Mouse (Mus musculus) E14TG2a.4 (cell line): ENCODE measurements around the gene Mylk.

Experiments
- H3K27me3 ChIP-seq: 2 replicates; pipeline ENCODE4 v1.6.1; 2014; ENCODE audit warnings: low read length, control low read depth; ENCODE audit not compliant: insufficient read depth
- H3K36me3 ChIP-seq: 2 replicates; pipeline ENCODE4 v1.6.1; 2014; ENCODE audit warnings: low read length, control low read depth; ENCODE audit not compliant: insufficient read depth
- H3K4me1 ChIP-seq: replicated peaks from 2 replicates; pipeline ENCODE4 v1.6.1; 2014; ENCODE audit warnings: low read depth, low read length, control low read depth
- H3K4me3 ChIP-seq: replicated peaks from 2 replicates; pipeline ENCODE4 v1.5.1; 2014; ENCODE audit warnings: mild to moderate bottlenecking, low read length
- H3K9me3 ChIP-seq: 2 replicates; pipeline ENCODE4 v1.6.1; 2014; ENCODE audit warnings: low read length, control low read depth
- CTCF ChIP-seq: conservative IDR thresholded peaks from 2 replicates; pipeline ENCODE4 v1.5.1; 2014; ENCODE audit warnings: low read length
- NANOG ChIP-seq: IDR thresholded peaks from 2 replicates; pipeline ENCODE4 v1.6.1; 2014; ENCODE audit warnings: borderline replicate concordance, low read length, mixed read lengths
- POU5F1 ChIP-seq: IDR thresholded peaks from 2 replicates; pipeline ENCODE4 v1.6.1; 2014; ENCODE audit warnings: low read length, borderline replicate concordance

Mylk gene

DNA sequence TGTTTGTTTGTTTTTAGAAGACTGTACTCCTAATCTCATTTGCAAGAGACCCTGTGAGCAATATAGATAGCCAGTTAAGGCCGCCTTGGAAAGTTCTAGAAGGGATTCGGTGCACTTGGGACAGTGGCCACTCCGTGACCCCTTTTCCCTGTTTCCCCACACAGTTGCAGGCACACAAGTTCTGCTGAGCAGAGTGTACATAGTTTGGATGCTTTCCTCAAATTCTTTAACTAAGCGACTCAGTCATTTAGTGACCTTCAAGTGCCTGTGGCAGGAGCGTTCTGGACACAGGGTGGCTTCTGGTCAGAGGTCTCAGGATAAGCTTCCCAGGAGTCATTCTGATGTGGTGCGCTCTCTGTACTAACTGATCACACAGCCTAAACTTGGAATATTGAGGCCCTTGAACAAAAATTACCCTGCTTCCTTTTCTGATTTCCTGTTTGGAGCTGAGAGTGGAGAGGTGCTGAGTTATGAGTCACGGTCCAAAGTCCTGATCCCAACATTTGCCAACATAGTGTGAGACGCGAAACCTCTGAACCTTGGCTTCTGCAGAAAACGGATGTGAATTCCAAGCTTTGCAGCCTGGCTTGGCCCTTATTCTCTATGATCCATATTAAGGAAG is 116.8 kb downstream of the Mylk start:
- no peaks in the 10 kb centered on the region for H3K9me3 ChIP-seq
- H3K4me1 ChIP-seq: no peaks in the 10 kb centered on the region
- peaks cover 2% of the 10 kb centered on the region; the same call in 1 of the 2 replicates for H3K27me3 ChIP-seq
- no peaks in the 10 kb centered on the region for H3K36me3 ChIP-seq
- TF ChIP-seq NANOG (no peak), POU5F1 (no peak), CTCF (no peak)
- H3K4me3 ChIP-seq: no peak overlapping the region

DNA sequence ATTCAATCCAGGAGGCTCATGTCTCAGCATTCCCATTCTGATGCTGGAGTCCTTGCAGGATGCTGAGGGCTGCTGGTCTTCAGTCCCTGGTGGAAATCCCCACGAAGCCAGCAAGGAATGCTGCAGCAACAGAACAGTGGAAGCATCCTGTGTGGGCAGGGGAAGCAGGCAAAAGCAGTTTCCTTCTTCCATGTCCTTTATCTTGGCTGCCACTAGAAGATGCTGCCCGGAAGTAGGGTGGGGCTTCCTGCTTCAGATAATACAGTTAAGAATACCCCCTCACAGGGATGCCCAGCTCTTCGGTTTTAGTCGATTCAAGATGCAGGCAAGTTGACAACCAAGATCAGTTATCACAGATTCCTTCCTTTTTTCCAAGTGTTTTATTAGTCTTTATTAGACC is 120.4 kb downstream of the Mylk start:
- Histone ChIP-seq H3K4me3 (no peak overlapping the region), H3K4me1 (no peaks in the 10 kb centered on the region), H3K36me3 (no peaks in the 10 kb centered on the region), H3K27me3 (peaks cover 2% of the 10 kb centered on the region; the same call in 1 of the 2 replicates), H3K9me3 (no peaks in the 10 kb centered on the region)
- no peak for TF ChIP-seq NANOG
- TF ChIP-seq POU5F1: no peak
- no peak for TF ChIP-seq CTCF

DNA sequence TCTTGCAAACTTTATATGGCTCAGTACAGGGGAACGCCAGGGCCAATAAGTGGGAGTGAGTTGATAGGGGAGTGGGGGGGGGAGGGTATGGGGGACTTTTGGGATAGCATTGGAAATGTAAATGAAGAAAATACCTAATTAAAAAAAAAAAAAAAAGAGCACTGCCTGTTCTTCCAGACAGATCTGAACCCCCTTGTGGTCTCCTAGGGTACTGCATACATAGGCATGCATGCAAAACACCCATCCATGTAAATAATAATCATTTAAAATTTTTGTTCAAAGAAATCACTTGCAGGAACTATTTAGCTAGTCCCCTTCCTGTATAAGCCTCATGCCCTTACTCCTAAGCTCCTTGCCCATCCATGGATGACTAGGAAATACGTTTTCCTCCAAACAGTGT is 122.2 kb downstream of the Mylk start:
- no peak overlapping the region for H3K4me3 ChIP-seq
- H3K9me3 ChIP-seq: no peaks in the 10 kb centered on the region
- no peaks in the 10 kb centered on the region for H3K36me3 ChIP-seq
- TF ChIP-seq NANOG (no peak), CTCF (peak; percentile 68), POU5F1 (no peak)
- no peaks in the 10 kb centered on the region for H3K4me1 ChIP-seq
- peaks cover 2% of the 10 kb centered on the region; the same call in 1 of the 2 replicates for H3K27me3 ChIP-seq

DNA sequence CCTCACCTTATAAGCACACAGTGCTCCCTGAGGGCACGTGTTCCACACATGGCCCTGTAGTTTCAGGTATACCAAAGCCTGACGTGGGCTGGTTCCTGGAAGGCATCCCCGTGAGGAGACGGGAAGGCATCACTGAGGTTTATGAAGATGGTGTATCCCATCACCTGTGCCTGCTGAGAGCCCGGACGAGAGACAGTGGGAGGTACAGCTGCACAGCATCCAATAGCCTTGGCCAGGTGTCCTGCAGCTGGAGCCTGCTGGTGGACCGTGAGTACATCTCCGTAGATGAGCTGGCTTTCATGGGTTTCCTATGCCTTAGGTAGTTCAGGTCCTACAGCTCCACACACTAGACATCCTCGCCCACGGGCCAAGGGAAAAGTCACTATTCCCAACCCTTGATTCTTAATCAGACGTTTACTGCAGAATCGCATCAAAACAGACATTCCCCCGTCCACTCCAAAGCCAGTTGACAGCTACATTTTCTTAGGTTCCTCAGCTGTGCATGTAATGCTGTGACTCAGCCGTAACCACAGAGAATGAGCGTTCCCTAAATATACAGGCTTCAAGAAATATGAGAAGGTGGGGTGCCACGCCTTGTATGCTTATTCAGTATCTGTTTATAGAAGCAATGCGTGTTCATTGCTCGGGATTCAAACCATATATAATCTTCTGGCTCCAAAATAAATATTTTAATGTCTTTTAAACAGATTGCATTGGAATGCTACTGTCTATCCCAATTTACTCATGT is 135.2 kb downstream of the Mylk start:
- no peak overlapping the region for H3K4me3 ChIP-seq
- H3K9me3 ChIP-seq: no peaks in the 10 kb centered on the region
- no peaks in the 10 kb centered on the region for H3K27me3 ChIP-seq
- peaks cover 4% of the 10 kb centered on the region; the same call in 1 of the 2 replicates for H3K4me1 ChIP-seq
- TF ChIP-seq CTCF: no peak
- TF ChIP-seq POU5F1: no peak
- TF ChIP-seq NANOG: no peak
- no peaks in the 10 kb centered on the region for H3K36me3 ChIP-seq

DNA sequence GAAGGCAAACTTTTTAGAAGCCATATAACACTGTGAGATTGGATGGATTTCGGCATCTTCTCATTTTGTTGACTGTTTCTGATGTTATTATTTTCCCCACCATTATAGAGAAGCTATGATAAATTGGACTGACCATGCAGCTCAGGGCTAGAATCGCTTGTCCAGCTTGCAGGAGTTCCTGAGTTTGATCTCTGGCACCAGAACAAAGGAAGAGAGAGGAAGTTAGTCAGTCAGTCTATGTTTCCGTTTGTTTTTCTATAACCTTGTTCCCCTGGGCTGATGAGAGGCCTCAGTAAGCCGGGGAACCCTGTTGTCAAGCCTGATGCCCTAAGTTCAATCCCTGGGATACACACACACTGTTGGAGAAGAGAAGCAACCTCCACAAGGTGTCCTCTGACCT is 135.8 kb downstream of the Mylk start:
- Histone ChIP-seq H3K27me3 (no peaks in the 10 kb centered on the region), H3K9me3 (no peaks in the 10 kb centered on the region), H3K4me3 (no peak overlapping the region), H3K36me3 (no peaks in the 10 kb centered on the region), H3K4me1 (no peaks in the 10 kb centered on the region)
- TF ChIP-seq POU5F1 (no peak), NANOG (no peak), CTCF (no peak)

DNA sequence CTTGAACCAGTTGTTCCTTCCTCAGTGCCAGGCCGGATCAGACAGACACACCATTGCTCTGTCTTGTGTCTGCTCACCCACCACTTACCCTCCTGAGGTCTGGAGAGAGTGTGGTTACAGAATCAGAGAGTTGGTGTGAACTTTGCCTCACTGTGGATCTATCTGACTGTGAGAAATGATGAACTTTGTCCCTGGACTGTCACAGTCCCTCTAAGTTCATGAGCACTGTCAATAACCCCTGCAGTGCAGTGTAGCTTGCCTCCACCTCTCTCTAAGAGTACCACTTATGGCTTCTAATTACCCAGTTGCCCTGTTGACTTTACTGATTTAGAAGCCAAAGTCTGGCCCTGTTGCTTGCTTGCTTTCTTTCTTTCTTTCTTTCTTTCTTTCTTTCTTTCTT is 142.0 kb downstream of the Mylk start:
- H3K9me3 ChIP-seq: no peaks in the 10 kb centered on the region
- no peaks in the 10 kb centered on the region for H3K36me3 ChIP-seq
- no peaks in the 10 kb centered on the region for H3K4me1 ChIP-seq
- TF ChIP-seq NANOG (no peak), POU5F1 (no peak), CTCF (no peak)
- no peak overlapping the region for H3K4me3 ChIP-seq
- no peaks in the 10 kb centered on the region for H3K27me3 ChIP-seq

DNA sequence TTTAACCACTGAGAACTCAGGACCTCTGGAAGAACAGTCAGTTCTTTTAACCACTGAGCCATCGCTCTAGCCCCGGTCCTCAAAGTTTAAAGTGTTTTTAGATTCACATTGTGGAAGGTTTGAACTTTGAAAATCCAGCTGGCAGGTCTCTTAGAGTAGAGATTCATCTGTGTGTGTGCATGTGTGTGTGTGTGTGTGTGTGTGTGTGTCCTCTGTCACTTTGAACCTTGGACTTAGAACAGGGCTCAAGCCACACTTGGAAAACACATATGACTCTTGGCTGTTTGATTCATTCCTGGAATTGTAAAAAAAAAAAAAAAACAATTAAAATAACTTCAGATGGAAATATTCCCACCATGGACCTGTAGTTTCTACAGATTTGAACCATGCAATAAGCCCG is 149.0 kb downstream of the Mylk start:
- Histone ChIP-seq H3K9me3 (no peaks in the 10 kb centered on the region), H3K4me1 (no peaks in the 10 kb centered on the region), H3K4me3 (no peak overlapping the region)

DNA sequence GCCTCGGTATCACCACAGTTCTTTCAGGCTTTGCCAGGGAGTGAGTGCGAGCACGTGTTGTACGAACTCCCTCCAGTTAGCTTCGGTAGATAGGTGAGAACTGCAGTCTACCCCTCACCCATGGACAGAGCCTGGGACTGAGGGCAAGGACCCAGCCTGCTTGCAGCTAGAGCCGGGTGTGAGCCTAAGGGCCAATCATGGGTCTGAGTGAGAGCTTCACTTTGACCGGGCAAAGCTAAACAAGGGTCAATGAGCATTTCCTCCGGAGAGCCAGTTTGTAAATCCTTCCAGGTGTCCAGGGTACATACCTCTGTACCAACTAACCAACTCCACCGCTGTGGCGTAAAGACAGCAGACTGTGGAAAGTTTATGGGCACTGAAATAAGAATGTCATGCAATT is 150.9 kb downstream of the Mylk start:
- Histone ChIP-seq H3K4me1 (no peaks in the 10 kb centered on the region), H3K36me3 (no peaks in the 10 kb centered on the region), H3K9me3 (no peaks in the 10 kb centered on the region), H3K27me3 (peaks cover 15% of the 10 kb centered on the region), H3K4me3 (no peak overlapping the region)
- TF ChIP-seq POU5F1 (no peak), CTCF (no peak), NANOG (no peak)

More for the DNA sequence above, 149.0 kb downstream of the Mylk start:
- H3K36me3 ChIP-seq: no peaks in the 10 kb centered on the region
- peaks cover 2% of the 10 kb centered on the region; the same call in 1 of the 2 replicates for H3K27me3 ChIP-seq
- no peak for TF ChIP-seq POU5F1
- no peak for TF ChIP-seq NANOG
- no peak for TF ChIP-seq CTCF
